Mouse (Mus musculus): ENCODE results near the gene Rnf17. TPM values are rescaled to one million over a fixed set of nuclear protein-coding genes. Genes with fewer than 3 reads are reported as not detected.

The Rnf17 gene
- total and polyA plus RNA-seq, 3 experiments, result 0.16 TPM; not detected in 2

DNA sequence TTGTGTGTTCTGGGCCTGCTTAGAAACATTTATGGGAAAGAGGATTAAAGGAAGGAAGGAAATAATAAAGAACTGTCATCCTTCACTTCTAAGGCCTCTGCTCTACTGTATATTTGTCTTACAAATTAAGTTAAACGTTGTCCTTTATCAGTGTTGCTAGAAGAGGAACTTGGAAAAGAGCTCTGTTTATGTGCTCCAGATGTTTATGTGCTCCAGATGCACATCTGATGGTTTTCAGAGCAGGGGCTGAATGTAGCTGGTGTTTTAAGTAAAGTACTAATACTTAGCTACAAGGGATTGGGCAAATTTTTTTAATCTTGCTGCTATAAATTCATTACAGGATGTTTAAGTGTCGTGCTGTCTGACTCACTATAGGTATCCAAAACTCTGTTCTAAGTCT lies 59.7 kb downstream of the Rnf17 start:
- Histone ChIP-seq H3K9me3 (replicated peaks) (no peaks in the 10 kb centered on the region), H3K4me3 (ENCODE audit: low read depth, low read length) (no peak overlapping the region), H3K27me3 (ENCODE audit: insufficient read depth, low read length) (no peaks in the 10 kb centered on the region), H3K36me3 (replicated peaks) (no peaks in the 10 kb centered on the region), H3K4me1 (ENCODE audit: insufficient read depth, low read depth, low read length) (peaks cover 3% of the 10 kb centered on the region; the same call in 1 of the 2 replicates)
- no peak for DNase-seq (ENCODE audit: low spot score)
- TF ChIP-seq TAL1 (conservative IDR thresholded peaks at IDR 0.05; ENCODE audit: low read depth, low read length) (no peak), GATA2 (IDR thresholded peaks at IDR 0.05; ENCODE audit: borderline replicate concordance, low read depth, low read length) (no peak), POLR2AphosphoS5 (IDR thresholded peaks at IDR 0.05; ENCODE audit: insufficient replicate concordance, low read depth, low read length) (no peak), CTCF (IDR thresholded peaks at IDR 0.05; ENCODE audit: low read depth, low read length) (no peak)
- no peak for ATAC-seq (ENCODE audit: extremely low read depth, insufficient number of reproducible peaks, low FRiP score, poor library complexity, severe bottlenecking)

- ATAC-seq (ENCODE audit: extremely low read depth, insufficient number of reproducible peaks, low FRiP score, poor library complexity, severe bottlenecking) (no peak; the same call in 1 of the 2 replicates), DNase-seq (ENCODE audit: low spot score) (no peak)
- Histone ChIP-seq H3K36me3 (replicated peaks) (no peaks in the 10 kb centered on the region), H3K4me3 (ENCODE audit: low read depth, low read length) (no peak overlapping the region), H3K9me3 (replicated peaks) (no peaks in the 10 kb centered on the region), H3K27me3 (ENCODE audit: insufficient read depth, low read length) (no peaks in the 10 kb centered on the region), H3K4me1 (ENCODE audit: insufficient read depth, low read depth, low read length) (peaks cover 3% of the 10 kb centered on the region; the same call in 1 of the 2 replicates)
- no peak for TF ChIP-seq GATA2 (IDR thresholded peaks at IDR 0.05; ENCODE audit: borderline replicate concordance, low read depth, low read length)
- TF ChIP-seq POLR2AphosphoS5 (IDR thresholded peaks at IDR 0.05; ENCODE audit: insufficient replicate concordance, low read depth, low read length), result no peak
- no peak for TF ChIP-seq GATA1 (IDR thresholded peaks at IDR 0.05; ENCODE audit: borderline replicate concordance, low read length)
- TF ChIP-seq CTCF (IDR thresholded peaks at IDR 0.05; ENCODE audit: low read depth, low read length), result no peak
- TF ChIP-seq TAL1 (conservative IDR thresholded peaks at IDR 0.05; ENCODE audit: low read depth, low read length), result no peak
Measured at GRCm38 (mm10) chr14:56462729-56463128, 60.3 kb downstream of the Rnf17 start.

GRCm38 (mm10) chr14:56468145-56468544 lies 65.8 kb downstream of the Rnf17 start:
- ATAC-seq (ENCODE audit: extremely low read depth, insufficient number of reproducible peaks, low FRiP score, poor library complexity, severe bottlenecking), result no peak
- DNase-seq (ENCODE audit: low spot score), result no peak
- Histone ChIP-seq H3K4me1 (ENCODE audit: insufficient read depth, low read depth, low read length) (no peaks in the 10 kb centered on the region), H3K4me3 (ENCODE audit: low read depth, low read length) (no peak overlapping the region), H3K36me3 (replicated peaks) (no peaks in the 10 kb centered on the region), H3K27me3 (ENCODE audit: insufficient read depth, low read length) (peaks cover 2% of the 10 kb centered on the region; the same call in 1 of the 2 replicates), H3K9me3 (replicated peaks) (no peaks in the 10 kb centered on the region)
- TF ChIP-seq GATA1 (IDR thresholded peaks at IDR 0.05; ENCODE audit: borderline replicate concordance, low read length) (no peak), GATA2 (IDR thresholded peaks at IDR 0.05; ENCODE audit: borderline replicate concordance, low read depth, low read length) (no peak), CTCF (IDR thresholded peaks at IDR 0.05; ENCODE audit: low read depth, low read length) (no peak), POLR2AphosphoS5 (IDR thresholded peaks at IDR 0.05; ENCODE audit: insufficient replicate concordance, low read depth, low read length) (no peak), TAL1 (conservative IDR thresholded peaks at IDR 0.05; ENCODE audit: low read depth, low read length) (no peak)

GRCm38 (mm10) chr14:56489806-56490205 lies 87.4 kb downstream of the Rnf17 start:
- H3K4me3 ChIP-seq (ENCODE audit: low read depth, low read length), result no peak overlapping the region
- ATAC-seq (ENCODE audit: extremely low read depth, insufficient number of reproducible peaks, low FRiP score, poor library complexity, severe bottlenecking) (no peak), DNase-seq (ENCODE audit: low spot score) (no peak)
- no peaks in the 10 kb centered on the region for H3K4me1 ChIP-seq (ENCODE audit: insufficient read depth, low read depth, low read length)
- H3K27me3 ChIP-seq (ENCODE audit: insufficient read depth, low read length), result peaks cover 6% of the 10 kb centered on the region; the same call in 1 of the 2 replicates
- no peaks in the 10 kb centered on the region for H3K36me3 ChIP-seq (replicated peaks)
- H3K9me3 ChIP-seq (replicated peaks), result no peaks in the 10 kb centered on the region
- TF ChIP-seq POLR2AphosphoS5 (IDR thresholded peaks at IDR 0.05; ENCODE audit: insufficient replicate concordance, low read depth, low read length) (no peak), GATA2 (IDR thresholded peaks at IDR 0.05; ENCODE audit: borderline replicate concordance, low read depth, low read length) (no peak), CTCF (IDR thresholded peaks at IDR 0.05; ENCODE audit: low read depth, low read length) (no peak), TAL1 (conservative IDR thresholded peaks at IDR 0.05; ENCODE audit: low read depth, low read length) (no peak), GATA1 (IDR thresholded peaks at IDR 0.05; ENCODE audit: borderline replicate concordance, low read length) (no peak)

- TF ChIP-seq POLR2AphosphoS5 (IDR thresholded peaks at IDR 0.05; ENCODE audit: insufficient replicate concordance, low read depth, low read length) (no peak), GATA2 (IDR thresholded peaks at IDR 0.05; ENCODE audit: borderline replicate concordance, low read depth, low read length) (no peak), CTCF (IDR thresholded peaks at IDR 0.05; ENCODE audit: low read depth, low read length) (no peak), TAL1 (conservative IDR thresholded peaks at IDR 0.05; ENCODE audit: low read depth, low read length) (no peak), GATA1 (IDR thresholded peaks at IDR 0.05; ENCODE audit: borderline replicate concordance, low read length) (no peak)
- H3K36me3 ChIP-seq (replicated peaks), result no peaks in the 10 kb centered on the region
- peaks cover 4% of the 10 kb centered on the region for H3K27me3 ChIP-seq (ENCODE audit: insufficient read depth, low read length)
- DNase-seq (ENCODE audit: low spot score) (no peak), ATAC-seq (ENCODE audit: extremely low read depth, insufficient number of reproducible peaks, low FRiP score, poor library complexity, severe bottlenecking) (no peak)
- H3K9me3 ChIP-seq (replicated peaks), result no peaks in the 10 kb centered on the region
- H3K4me3 ChIP-seq (ENCODE audit: low read depth, low read length), result no peak overlapping the region
- H3K4me1 ChIP-seq (ENCODE audit: insufficient read depth, low read depth, low read length), result no peaks in the 10 kb centered on the region
Measured at GRCm38 (mm10) chr14:56502407-56502806, 100.0 kb downstream of the Rnf17 start.

GRCm38 (mm10) chr14:56506743-56507142 lies 104.4 kb downstream of the Rnf17 start:
- H3K4me1 ChIP-seq (ENCODE audit: insufficient read depth, low read depth, low read length), result no peaks in the 10 kb centered on the region
- no peak for TF ChIP-seq GATA2 (IDR thresholded peaks at IDR 0.05; ENCODE audit: borderline replicate concordance, low read depth, low read length)
- TF ChIP-seq GATA1 (IDR thresholded peaks at IDR 0.05; ENCODE audit: borderline replicate concordance, low read length), result no peak
- no peak for TF ChIP-seq POLR2AphosphoS5 (IDR thresholded peaks at IDR 0.05; ENCODE audit: insufficient replicate concordance, low read depth, low read length)
- no peak for TF ChIP-seq CTCF (IDR thresholded peaks at IDR 0.05; ENCODE audit: low read depth, low read length)
- ATAC-seq (ENCODE audit: extremely low read depth, insufficient number of reproducible peaks, low FRiP score, poor library complexity, severe bottlenecking) (no peak), DNase-seq (ENCODE audit: low spot score) (no peak)
- H3K4me3 ChIP-seq (ENCODE audit: low read depth, low read length), result no peak overlapping the region
- no peaks in the 10 kb centered on the region for H3K9me3 ChIP-seq (replicated peaks)
- H3K27me3 ChIP-seq (ENCODE audit: insufficient read depth, low read length), result peaks cover 13% of the 10 kb centered on the region
- H3K36me3 ChIP-seq (replicated peaks), result no peaks in the 10 kb centered on the region
